Mouse (Mus musculus) hindbrain, embryonic 15.5 days (tissue): ENCODE measurements at regions not wholly inside any gene's neighbourhood (a gene's known extent, or its start where the extent isn't known, plus 50 kb on each side); places are given as distances from the start of the nearest gene placed in this dataset.

ENCODE experiments used
- ATAC-seq: fragments of 200-750 bp; cut with Nextera tagmentation; 2 replicates; pipeline ENCODE4 v1.8.0; 2017; ENCODE audit warnings: low read depth, moderate number of reproducible peaks, moderate TSS enrichment; ENCODE audit not compliant: low FRiP score
- H3K27ac ChIP-seq: fragments of 300-500 bp; sonication (generic); replicated peaks from 2 replicates; pipeline ENCODE4 v1.5.1; 2015; ENCODE audit warnings: mild to moderate bottlenecking, inconsistent platforms
- H3K27me3 ChIP-seq: fragments of 300-500 bp; sonication (generic); 2 replicates; pipeline ENCODE4 v1.6.1; 2015; ENCODE audit warnings: control low read depth, inconsistent platforms
- H3K36me3 ChIP-seq: fragments of 300-500 bp; sonication (generic); 2 replicates; pipeline ENCODE4 v1.6.1; 2015; ENCODE audit warnings: control low read depth, inconsistent platforms
- H3K4me1 ChIP-seq: fragments of 300-500 bp; sonication (generic); replicated peaks from 2 replicates; pipeline ENCODE4 v1.6.1; 2015; ENCODE audit warnings: control low read depth, inconsistent platforms
- H3K4me2 ChIP-seq: fragments of 300-500 bp; sonication (generic); 2 replicates; pipeline ENCODE4 v1.6.1; 2015; ENCODE audit warnings: moderate library complexity, mild to moderate bottlenecking, inconsistent platforms
- H3K4me3 ChIP-seq: fragments of 300-500 bp; sonication (generic); 2 replicates; pipeline ENCODE4 v1.5.1; 2015; ENCODE audit warnings: mild to moderate bottlenecking, inconsistent platforms
- H3K9ac ChIP-seq: fragments of 300-500 bp; sonication (generic); 2 replicates; pipeline ENCODE4 v1.6.1; 2015; ENCODE audit warnings: inconsistent platforms
- H3K9me3 ChIP-seq: fragments of 300-500 bp; sonication (generic); 2 replicates; pipeline ENCODE4 v1.6.1; 2016; ENCODE audit warnings: control low read depth, inconsistent platforms
- WGBS: fragments of 180-500 bp; shearing (Covaris S2); methylation state at CpG from one replicate; pipeline ENCODE4 v1.1.7; 2015; 5-methylcytosine and 5-hydroxymethylcytosine counted together

- Histone ChIP-seq H3K36me3 (no peaks in the 10 kb centered on the region), H3K9me3 (no peaks in the 10 kb centered on the region), H3K27me3 (no peaks in the 10 kb centered on the region), H3K4me2 (no peak overlapping the region), H3K4me3 (no peak overlapping the region), H3K27ac (no peak overlapping the region), H3K4me1 (no peaks in the 10 kb centered on the region), H3K9ac (no peak overlapping the region)
- peak; percentile 48; the same call in 1 of the 2 replicates for ATAC-seq
- WGBS, result 58% methylated on average over 9 of the region's 9 CpGs
Measured at GRCm38 (mm10) chr1:185731062-185731461, 276.4 kb downstream of the Slc30a10 start.

- Histone ChIP-seq H3K27ac (no peak overlapping the region), H3K4me3 (no peak overlapping the region), H3K36me3 (no peaks in the 10 kb centered on the region), H3K27me3 (no peaks in the 10 kb centered on the region), H3K4me2 (no peak overlapping the region), H3K9ac (no peak overlapping the region), H3K4me1 (peaks cover 9% of the 10 kb centered on the region), H3K9me3 (no peaks in the 10 kb centered on the region)
- WGBS, result 93% methylated on average over 2 of the region's 2 CpGs
- ATAC-seq, result no peak
Measured at GRCm38 (mm10) chr1:185736773-185737172, 282.1 kb downstream of the Slc30a10 start.

GRCm38 (mm10) chr1:185741034-185741890, 286.6 kb downstream of the Slc30a10 start:
- H3K4me3 ChIP-seq, result no peak overlapping the region
- 0 out of 2 replicates have a peak overlapping the region, but pooled peaks have one; percentile 35 for H3K27ac ChIP-seq
- H3K36me3 ChIP-seq, result no peaks in the 10 kb centered on the region
- no peak overlapping the region for H3K4me2 ChIP-seq
- no peaks in the 10 kb centered on the region for H3K9me3 ChIP-seq
- WGBS, result 27% methylated on average over 11 of the region's 11 CpGs
- no peaks in the 10 kb centered on the region for H3K27me3 ChIP-seq
- H3K4me1 ChIP-seq, result peaks cover 10% of the 10 kb centered on the region
- no peak overlapping the region for H3K9ac ChIP-seq
- peak; percentile 65; the same call in 1 of the 2 replicates for ATAC-seq

GRCm38 (mm10) chr1:185749251-185749650, 294.6 kb downstream of the Slc30a10 start:
- H3K36me3 ChIP-seq, result no peaks in the 10 kb centered on the region
- 60% methylated on average over 2 of the region's 2 CpGs for WGBS
- no peak overlapping the region for H3K4me3 ChIP-seq
- no peak overlapping the region for H3K27ac ChIP-seq
- H3K27me3 ChIP-seq, result no peaks in the 10 kb centered on the region
- H3K9me3 ChIP-seq, result no peaks in the 10 kb centered on the region
- ATAC-seq, result no peak
- no peak overlapping the region for H3K9ac ChIP-seq
- no peaks in the 10 kb centered on the region for H3K4me1 ChIP-seq
- H3K4me2 ChIP-seq, result no peak overlapping the region

GRCm38 (mm10) chr1:185754486-185755290, 300.0 kb downstream of the Slc30a10 start:
- ATAC-seq, result no peak
- no peak overlapping the region for H3K27ac ChIP-seq
- 58% methylated on average over 13 of the region's 13 CpGs for WGBS

GRCm38 (mm10) chr1:185757376-185757775, 302.7 kb downstream of the Slc30a10 start:
- Histone ChIP-seq H3K4me3 (no peak overlapping the region), H3K9me3 (no peaks in the 10 kb centered on the region), H3K4me2 (no peak overlapping the region), H3K36me3 (no peaks in the 10 kb centered on the region), H3K27me3 (no peaks in the 10 kb centered on the region), H3K4me1 (0 out of 2 replicates have a peak, but pooled peaks cover 4% of the 10 kb centered on the region), H3K9ac (no peak overlapping the region), H3K27ac (no peak overlapping the region)
- ATAC-seq, result no peak
- WGBS, result 84% methylated on average over 2 of the region's 2 CpGs

More at GRCm38 (mm10) chr1:185754486-185755290, 300.0 kb downstream of the Slc30a10 start:
- Histone ChIP-seq H3K27me3 (no peaks in the 10 kb centered on the region), H3K9ac (no peak overlapping the region), H3K9me3 (no peaks in the 10 kb centered on the region), H3K4me1 (0 out of 2 replicates have a peak, but pooled peaks cover 4% of the 10 kb centered on the region), H3K4me2 (no peak overlapping the region), H3K4me3 (no peak overlapping the region), H3K36me3 (no peaks in the 10 kb centered on the region)

GRCm38 (mm10) chr1:185774202-185774601, 319.6 kb downstream of the Slc30a10 start:
- Histone ChIP-seq H3K9ac (no peak overlapping the region), H3K4me3 (no peak overlapping the region), H3K36me3 (no peaks in the 10 kb centered on the region), H3K27ac (no peak overlapping the region), H3K4me2 (no peak overlapping the region), H3K4me1 (no peaks in the 10 kb centered on the region), H3K9me3 (no peaks in the 10 kb centered on the region), H3K27me3 (no peaks in the 10 kb centered on the region)
- ATAC-seq, result no peak
- WGBS, result 62% methylated on average over 3 of the region's 3 CpGs

- H3K36me3 ChIP-seq, result no peaks in the 10 kb centered on the region
- no peak overlapping the region for H3K4me2 ChIP-seq
- H3K9ac ChIP-seq, result no peak overlapping the region
- H3K27ac ChIP-seq, result no peak overlapping the region
- no peaks in the 10 kb centered on the region for H3K9me3 ChIP-seq
- no peak for ATAC-seq
- WGBS, result 49% methylated on average over 4 of the region's 4 CpGs
- H3K4me3 ChIP-seq, result no peak overlapping the region
- no peaks in the 10 kb centered on the region for H3K27me3 ChIP-seq
- H3K4me1 ChIP-seq, result no peaks in the 10 kb centered on the region
Measured at GRCm38 (mm10) chr1:185779604-185780003, 325.0 kb downstream of the Slc30a10 start.

- no peak overlapping the region for H3K27ac ChIP-seq
- H3K4me1 ChIP-seq, result 0 out of 2 replicates have a peak, but pooled peaks cover 3% of the 10 kb centered on the region
- 93% methylated on average over 3 of the region's 3 CpGs for WGBS
- no peak overlapping the region for H3K9ac ChIP-seq
- H3K36me3 ChIP-seq, result no peaks in the 10 kb centered on the region
- H3K4me3 ChIP-seq, result no peak overlapping the region
- no peaks in the 10 kb centered on the region for H3K9me3 ChIP-seq
- ATAC-seq, result no peak
- H3K27me3 ChIP-seq, result no peaks in the 10 kb centered on the region
- H3K4me2 ChIP-seq, result no peak overlapping the region
Measured at GRCm38 (mm10) chr1:185802156-185802555, 315.0 kb downstream of the Lyplal1 start.

- 92% methylated on average over 3 of the region's 3 CpGs for WGBS
Measured at GRCm38 (mm10) chr1:185814901-185815300, 302.2 kb downstream of the Lyplal1 start.

GRCm38 (mm10) chr1:185819044-185819443, 298.1 kb downstream of the Lyplal1 start:
- no peaks in the 10 kb centered on the region for H3K27me3 ChIP-seq
- H3K4me3 ChIP-seq, result no peak overlapping the region
- WGBS, result 25% methylated on average over 5 of the region's 5 CpGs
- peaks cover 6% of the 10 kb centered on the region; the same call in 1 of the 2 replicates for H3K4me1 ChIP-seq
- no peak for ATAC-seq
- H3K4me2 ChIP-seq, result no peak overlapping the region
- H3K9me3 ChIP-seq, result no peaks in the 10 kb centered on the region
- H3K36me3 ChIP-seq, result no peaks in the 10 kb centered on the region
- H3K9ac ChIP-seq, result no peak overlapping the region
- H3K27ac ChIP-seq, result no peak overlapping the region

More at GRCm38 (mm10) chr1:185814901-185815300, 302.2 kb downstream of the Lyplal1 start:
- peaks cover 6% of the 10 kb centered on the region; the same call in 1 of the 2 replicates for H3K4me1 ChIP-seq
- H3K27ac ChIP-seq, result no peak overlapping the region
- no peak overlapping the region for H3K4me2 ChIP-seq
- no peak overlapping the region for H3K4me3 ChIP-seq
- no peaks in the 10 kb centered on the region for H3K9me3 ChIP-seq
- no peaks in the 10 kb centered on the region for H3K27me3 ChIP-seq
- no peaks in the 10 kb centered on the region for H3K36me3 ChIP-seq
- no peak for ATAC-seq
- no peak overlapping the region for H3K9ac ChIP-seq

- no peaks in the 10 kb centered on the region for H3K27me3 ChIP-seq
- H3K4me2 ChIP-seq, result no peak overlapping the region
- H3K4me3 ChIP-seq, result no peak overlapping the region
- H3K9me3 ChIP-seq, result no peaks in the 10 kb centered on the region
- H3K27ac ChIP-seq, result no peak overlapping the region
- H3K36me3 ChIP-seq, result no peaks in the 10 kb centered on the region
- 77% methylated on average over 8 of the region's 8 CpGs for WGBS
- H3K9ac ChIP-seq, result no peak overlapping the region
- ATAC-seq, result no peak
- H3K4me1 ChIP-seq, result peaks cover 6% of the 10 kb centered on the region; the same call in 1 of the 2 replicates
Measured at GRCm38 (mm10) chr1:185822241-185822640, 294.9 kb downstream of the Lyplal1 start.
